Mouse (Mus musculus) E14TG2a.4 (cell line): ENCODE results near the gene Acin1.
A peak's percentile ranks its signal among the peaks of the same experiment; 100 is the strongest.

Experiments
- H3K27me3 ChIP-seq: 2 replicates; pipeline ENCODE4 v1.6.1; 2014; ENCODE audit warnings: low read length, control low read depth; ENCODE audit not compliant: insufficient read depth
- H3K36me3 ChIP-seq: 2 replicates; pipeline ENCODE4 v1.6.1; 2014; ENCODE audit warnings: low read length, control low read depth; ENCODE audit not compliant: insufficient read depth
- H3K4me1 ChIP-seq: replicated peaks from 2 replicates; pipeline ENCODE4 v1.6.1; 2014; ENCODE audit warnings: low read depth, low read length, control low read depth
- H3K4me3 ChIP-seq: replicated peaks from 2 replicates; pipeline ENCODE4 v1.5.1; 2014; ENCODE audit warnings: mild to moderate bottlenecking, low read length
- H3K9me3 ChIP-seq: 2 replicates; pipeline ENCODE4 v1.6.1; 2014; ENCODE audit warnings: low read length, control low read depth
- CTCF ChIP-seq: conservative IDR thresholded peaks from 2 replicates; pipeline ENCODE4 v1.5.1; 2014; ENCODE audit warnings: low read length
- NANOG ChIP-seq: IDR thresholded peaks from 2 replicates; pipeline ENCODE4 v1.6.1; 2014; ENCODE audit warnings: borderline replicate concordance, low read length, mixed read lengths
- POU5F1 ChIP-seq: IDR thresholded peaks from 2 replicates; pipeline ENCODE4 v1.6.1; 2014; ENCODE audit warnings: low read length, borderline replicate concordance

The Acin1 gene

DNA sequence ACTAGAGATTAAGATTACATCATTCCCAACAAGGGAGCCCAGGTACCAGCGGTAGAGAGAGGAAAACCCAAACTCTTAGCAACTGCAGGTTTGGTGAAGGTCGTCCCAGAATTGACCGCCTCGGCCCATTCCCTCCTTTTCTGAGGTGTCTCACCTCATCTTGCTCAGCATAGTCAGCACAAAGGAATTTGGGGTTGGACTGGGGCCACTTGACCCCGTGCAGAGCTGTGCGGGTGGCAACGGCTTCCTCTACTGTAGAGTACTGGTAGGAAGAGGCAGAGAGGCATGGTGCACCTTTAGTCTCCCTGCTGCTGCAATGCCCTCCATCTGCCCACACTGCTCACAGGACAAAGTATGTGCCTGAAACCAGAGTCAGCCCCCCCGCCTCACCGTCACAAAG, 42.4 kb downstream of the Acin1 start:
- H3K36me3 ChIP-seq: peaks cover 74% of the 10 kb centered on the region
- peak overlapping the region; percentile 41; the same call in 1 of the 2 replicates for H3K4me3 ChIP-seq
- no peak for TF ChIP-seq POU5F1
- no peaks in the 10 kb centered on the region for H3K9me3 ChIP-seq
- H3K4me1 ChIP-seq: peaks cover 79% of the 10 kb centered on the region
- peaks cover 17% of the 10 kb centered on the region for H3K27me3 ChIP-seq

DNA sequence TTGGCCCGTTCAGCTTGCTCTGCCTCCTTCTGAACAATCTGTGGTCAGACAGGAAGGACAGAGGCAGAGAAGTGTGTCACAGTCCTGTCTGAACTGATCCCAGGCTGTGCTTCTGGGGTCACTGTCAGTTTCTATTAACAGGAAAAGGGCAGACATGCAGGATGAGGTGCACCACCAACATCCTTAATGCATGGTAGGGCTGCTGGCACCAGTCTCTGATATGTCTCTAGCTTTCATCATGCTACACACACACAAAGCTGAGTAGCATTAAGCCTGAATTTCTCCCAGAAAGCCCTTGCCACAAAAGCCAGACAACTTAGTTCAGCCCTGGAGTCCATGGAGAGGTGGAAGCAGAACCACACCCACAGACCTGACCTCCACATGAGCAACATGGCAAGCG, 43.7 kb downstream of the Acin1 start:
- Histone ChIP-seq H3K4me1 (peaks cover 68% of the 10 kb centered on the region), H3K27me3 (peaks cover 29% of the 10 kb centered on the region), H3K36me3 (peaks cover 69% of the 10 kb centered on the region), H3K9me3 (no peaks in the 10 kb centered on the region), H3K4me3 (peak overlapping the region; percentile 5; the same call in 1 of the 2 replicates)
- TF ChIP-seq CTCF (no peak), NANOG (no peak), POU5F1 (no peak)

DNA sequence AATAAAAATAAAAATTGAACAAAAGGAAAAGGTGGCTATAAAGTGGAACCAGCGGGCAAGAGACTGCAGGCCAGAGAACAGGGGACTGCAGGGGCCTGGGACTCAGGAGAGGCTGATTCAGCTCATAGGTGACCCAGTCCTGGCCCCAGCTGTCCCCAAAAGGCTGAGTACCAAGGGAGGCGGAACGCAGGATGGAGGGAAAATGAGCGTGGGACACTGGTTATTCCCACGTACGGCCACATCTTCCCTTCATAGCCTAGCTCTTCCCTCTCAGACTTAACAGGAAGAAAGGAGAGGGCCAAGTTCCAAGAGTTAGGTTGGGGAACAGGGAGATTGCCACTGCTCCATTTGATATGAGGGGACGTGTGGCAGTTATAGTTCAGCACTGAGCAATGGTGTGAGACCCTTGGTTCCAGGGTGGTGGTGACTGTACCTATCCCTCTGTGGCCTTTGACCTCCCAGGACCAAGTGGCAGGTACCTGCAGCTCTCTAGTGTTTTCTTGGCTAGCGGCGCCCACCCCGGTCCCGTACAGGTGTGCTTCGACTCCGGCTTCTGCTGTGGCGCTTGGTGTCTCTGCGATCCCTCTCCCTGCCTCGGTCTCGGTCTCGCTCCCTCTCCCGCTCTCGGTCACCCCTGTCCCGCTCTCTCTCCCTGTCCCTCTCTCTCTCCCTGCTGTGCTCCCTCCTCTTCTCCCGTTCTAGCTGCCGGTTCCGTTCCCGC, 44.3 kb downstream of the Acin1 start:
- Histone ChIP-seq H3K4me1 (peaks cover 63% of the 10 kb centered on the region), H3K4me3 (peak overlapping the region; percentile 86; the same call in 1 of the 2 replicates), H3K9me3 (no peaks in the 10 kb centered on the region), H3K27me3 (peaks cover 30% of the 10 kb centered on the region), H3K36me3 (peaks cover 63% of the 10 kb centered on the region)
- TF ChIP-seq POU5F1 (no peak), NANOG (no peak), CTCF (no peak)

DNA sequence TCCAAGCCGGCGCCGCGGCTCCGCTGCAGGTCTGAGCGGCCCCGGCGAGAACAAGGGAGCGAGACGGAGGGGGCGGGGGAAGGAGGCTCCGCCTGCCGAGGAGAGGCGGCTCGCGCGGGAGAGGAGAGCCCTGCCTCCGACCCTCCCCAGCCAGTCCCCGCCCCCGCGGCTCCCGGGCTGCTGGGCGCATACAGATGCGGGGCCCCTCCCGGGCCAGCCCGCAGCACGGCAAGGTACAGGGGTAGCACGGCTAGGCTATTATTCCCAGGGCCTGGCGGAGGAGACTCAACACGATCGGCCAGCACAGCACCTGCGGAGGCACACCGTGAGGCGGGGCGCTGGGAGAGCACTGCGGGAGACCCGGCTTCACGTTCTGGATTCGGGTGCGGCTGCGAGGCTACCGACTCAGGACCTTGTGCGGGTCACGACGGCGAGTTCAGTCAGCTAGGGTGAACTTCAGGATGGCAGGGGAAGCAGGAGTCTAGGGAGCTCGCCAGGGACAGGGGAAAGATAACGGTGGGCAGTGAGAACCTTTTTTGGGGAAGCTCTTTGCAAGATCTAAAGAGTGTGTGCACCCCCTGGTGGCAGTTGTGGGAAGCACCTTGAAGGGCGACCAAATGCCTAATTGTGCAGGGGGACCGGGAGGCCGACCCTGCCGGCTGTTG, 45.3 kb downstream of the Acin1 start, which contains the start of gene Cdh24:
Cdh24 (minus strand) TSS at position 60 of the 665 bp plus-strand sequence.
- TF ChIP-seq CTCF: peak; percentile 80
- no peak for TF ChIP-seq NANOG
- TF ChIP-seq POU5F1: no peak
- peaks cover 30% of the 10 kb centered on the region for H3K27me3 ChIP-seq

DNA sequence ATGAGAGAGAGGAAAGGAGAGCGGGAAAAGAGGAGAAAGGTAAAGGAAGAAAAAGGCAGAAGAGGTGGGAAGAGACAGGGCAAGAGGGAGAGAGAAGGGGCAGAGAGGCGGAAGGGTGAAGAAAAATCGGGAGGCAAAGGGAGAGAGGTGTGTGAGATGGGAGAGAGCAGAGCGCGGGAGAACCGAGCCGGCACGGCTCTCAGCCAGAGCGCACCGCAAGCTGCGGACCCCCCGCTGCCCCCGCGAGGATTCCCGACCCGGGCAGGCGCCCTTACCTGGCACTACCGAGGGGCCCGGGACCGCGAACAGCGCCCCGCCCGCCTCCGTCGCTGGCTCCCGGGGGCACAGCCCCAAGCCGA, 45.8 kb downstream of the Acin1 start, which contains the start of gene Gm17606:
Gm17606 (plus strand) TSS at position 7 of the 359 bp plus-strand sequence.
- H3K4me3 ChIP-seq: peak within 1 kb of the TSS; percentile 86
- no peak for TF ChIP-seq POU5F1
- TF ChIP-seq NANOG: no peak
- no peak for TF ChIP-seq CTCF
- H3K27me3 ChIP-seq: peaks cover 30% of the 10 kb centered on the region
- H3K4me1 ChIP-seq: peaks cover 58% of the 10 kb centered on the region
- H3K9me3 ChIP-seq: no peaks in the 10 kb centered on the region
- peaks cover 49% of the 10 kb centered on the region for H3K36me3 ChIP-seq

More for the DNA sequence above, 45.3 kb downstream of the Acin1 start, which contains the start of gene Cdh24:
- peak within 1 kb of the TSS; percentile 86 for H3K4me3 ChIP-seq
- peaks cover 54% of the 10 kb centered on the region for H3K36me3 ChIP-seq
- peaks cover 58% of the 10 kb centered on the region for H3K4me1 ChIP-seq
- H3K9me3 ChIP-seq: no peaks in the 10 kb centered on the region

DNA sequence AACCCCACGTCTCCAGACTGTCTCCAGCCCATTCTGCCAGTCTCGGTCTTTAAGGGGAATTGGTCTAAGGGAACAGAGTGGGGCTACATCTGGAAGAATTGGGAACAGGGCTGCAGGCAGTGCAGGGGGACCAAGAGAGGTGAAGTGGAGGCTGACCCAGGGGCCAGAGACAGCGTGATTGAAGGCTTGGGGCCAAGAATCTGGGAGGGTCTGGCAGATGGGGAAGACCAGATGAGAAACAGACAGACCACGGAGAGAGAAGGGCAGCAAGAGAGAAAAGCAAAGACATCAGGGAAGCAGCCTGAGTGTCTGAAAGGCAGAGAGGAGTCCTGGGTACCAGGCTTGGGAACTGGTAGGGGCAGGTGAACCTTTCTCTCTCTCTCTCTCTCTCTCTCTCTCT, 46.6 kb downstream of the Acin1 start:
- TF ChIP-seq NANOG (no peak), CTCF (no peak), POU5F1 (no peak)
- no peak overlapping the region for H3K4me3 ChIP-seq
- peaks cover 30% of the 10 kb centered on the region for H3K27me3 ChIP-seq
- no peaks in the 10 kb centered on the region for H3K9me3 ChIP-seq
- peaks cover 53% of the 10 kb centered on the region for H3K4me1 ChIP-seq
- H3K36me3 ChIP-seq: peaks cover 41% of the 10 kb centered on the region

DNA sequence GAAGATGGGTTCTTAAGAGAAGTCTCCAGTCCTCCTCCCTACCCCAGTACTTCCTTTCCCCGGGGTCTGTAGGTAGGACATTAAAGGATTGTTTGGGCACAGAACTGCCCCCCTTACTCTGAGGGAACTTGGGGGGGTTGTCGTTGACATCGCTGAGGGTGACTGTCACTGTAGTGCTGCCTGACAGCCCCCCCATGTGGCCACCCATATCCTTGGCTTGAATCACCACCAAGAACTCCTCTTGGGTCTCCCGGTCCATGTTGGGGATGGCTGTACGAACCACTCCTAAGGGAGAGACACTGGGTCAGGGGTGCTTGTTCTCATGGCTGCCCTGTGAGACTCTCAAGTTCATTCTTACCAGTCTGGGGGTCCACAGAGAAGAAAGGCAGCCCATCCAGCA, 48.5 kb downstream of the Acin1 start:
- no peak for TF ChIP-seq CTCF
- no peak for TF ChIP-seq NANOG
- no peak for TF ChIP-seq POU5F1
- Histone ChIP-seq H3K4me1 (peaks cover 38% of the 10 kb centered on the region), H3K9me3 (no peaks in the 10 kb centered on the region), H3K4me3 (no peak overlapping the region), H3K36me3 (peaks cover 21% of the 10 kb centered on the region), H3K27me3 (peaks cover 33% of the 10 kb centered on the region)

DNA sequence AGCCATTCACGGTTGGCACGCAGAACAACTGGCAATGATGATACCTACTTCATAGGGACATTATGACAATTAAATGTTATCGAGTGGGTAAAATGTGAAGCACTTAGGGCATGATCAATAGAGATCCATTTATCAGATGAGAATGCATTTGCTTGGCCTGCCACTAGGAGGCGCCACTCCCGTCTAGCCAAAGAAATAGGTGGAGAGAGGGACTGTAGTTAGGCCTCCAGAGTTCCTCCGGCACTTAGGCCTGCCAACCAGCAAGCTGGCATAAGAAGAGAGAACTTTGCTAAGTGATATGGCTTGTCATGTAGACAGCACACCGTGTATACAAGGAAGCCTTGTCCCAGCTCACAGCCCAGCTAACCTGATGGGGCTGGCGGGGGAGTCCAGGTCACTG, 49.8 kb downstream of the Acin1 start:
- peaks cover 40% of the 10 kb centered on the region for H3K27me3 ChIP-seq
- H3K9me3 ChIP-seq: no peaks in the 10 kb centered on the region
- H3K4me3 ChIP-seq: no peak overlapping the region
- H3K4me1 ChIP-seq: peaks cover 25% of the 10 kb centered on the region
- peak; percentile 94 for TF ChIP-seq CTCF
- no peak for TF ChIP-seq POU5F1
- H3K36me3 ChIP-seq: peaks cover 9% of the 10 kb centered on the region; the same call in 1 of the 2 replicates

DNA sequence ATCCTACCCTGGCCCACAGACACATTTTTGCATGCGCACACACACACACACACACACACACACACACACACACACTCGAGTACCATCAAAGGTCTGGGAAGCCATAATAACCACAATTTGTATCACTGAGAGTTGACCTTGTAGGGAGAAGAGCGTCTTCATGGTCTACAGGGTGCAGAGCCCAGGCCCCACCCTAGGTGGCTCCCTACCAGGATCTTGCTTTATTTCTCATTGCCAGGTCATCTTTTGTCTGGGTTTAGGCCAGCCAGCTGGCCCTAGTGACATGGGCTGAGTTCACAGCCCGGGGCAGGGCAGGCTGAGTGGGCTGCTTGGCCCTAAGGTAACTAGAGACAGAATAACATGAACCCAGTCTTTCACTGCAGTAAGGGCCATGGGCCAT, 52.5 kb downstream of the Acin1 start:
- H3K9me3 ChIP-seq: no peaks in the 10 kb centered on the region
- peaks cover 44% of the 10 kb centered on the region for H3K27me3 ChIP-seq
- H3K36me3 ChIP-seq: 0 out of 2 replicates have a peak, but pooled peaks cover 7% of the 10 kb centered on the region
- H3K4me1 ChIP-seq: peaks cover 28% of the 10 kb centered on the region
- no peak overlapping the region for H3K4me3 ChIP-seq
- TF ChIP-seq POU5F1 (no peak), CTCF (0 out of 2 replicates have a peak, but pooled peaks have one; percentile 14)
